Mouse (Mus musculus) cortical plate, adult 2 months (tissue): ENCODE measurements around the gene Zfp617. TPM values are rescaled to one million over a fixed set of nuclear protein-coding genes. Genes with fewer than 3 reads are reported as not detected.

Experiments used
- H3K27ac ChIP-seq: fragments of 200-500 bp; 2 replicates; pipeline ENCODE4 v1.5.1; 2012; ENCODE audit warnings: low read length, control low read depth, inconsistent platforms; ENCODE audit not compliant: insufficient read depth
- H3K4me1 ChIP-seq: fragments of 200-500 bp; 2 replicates; pipeline ENCODE4 v1.6.1; 2011; ENCODE audit warnings: low read length; ENCODE audit not compliant: control insufficient read depth, insufficient read depth
- H3K4me3 ChIP-seq: fragments of 200-500 bp; 2 replicates; pipeline ENCODE4 v1.5.1; 2011; ENCODE audit warnings: mild to moderate bottlenecking, low read length, control low read depth; ENCODE audit not compliant: insufficient read depth
- CTCF ChIP-seq: fragments of 200-500 bp; IDR thresholded peaks from 2 replicates; pipeline ENCODE4 v1.5.1; 2011; ENCODE audit warnings: mild to moderate bottlenecking, control low read depth, low read length; ENCODE audit not compliant: insufficient read depth; ENCODE audit errors: extremely low read depth
- POLR2A ChIP-seq: fragments of 200-500 bp; IDR thresholded peaks from 2 replicates; pipeline ENCODE4 v1.6.1; 2011; ENCODE audit warnings: mild to moderate bottlenecking, low read length, control low read depth; ENCODE audit not compliant: insufficient read depth; ENCODE audit errors: extremely low read depth
- polyA plus RNA-seq: library from polyadenylated mRNA; depleted of rRNA; stranded (reverse); fragments of >200 nt; gene quantifications from 2 replicates; pipeline ENCODE4 v1.2.3, GENCODE M21; 2012; rRNA removed

Zfp617 gene
- polyA plus RNA-seq, 1 experiment: 20.0 TPM

DNA sequence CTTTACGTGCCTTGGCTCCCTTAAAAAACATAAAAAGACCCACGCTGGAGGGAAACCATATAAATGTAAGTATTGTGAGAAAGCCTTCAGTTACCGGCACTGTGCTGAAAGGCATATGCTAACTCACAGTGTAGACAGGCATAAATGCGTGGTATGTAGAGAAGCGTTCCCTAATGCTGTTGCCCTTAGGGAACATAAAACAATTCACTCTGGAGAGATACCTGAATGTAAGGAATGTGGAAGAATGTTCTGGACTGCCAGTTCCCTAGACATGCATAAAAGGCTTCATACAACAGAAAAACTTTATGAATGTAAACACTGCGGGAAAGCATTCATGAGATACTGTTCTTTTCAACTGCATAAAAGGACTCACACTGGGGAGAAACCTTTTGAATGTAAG, 59.7 kb downstream of the Zfp617 start:
- TF ChIP-seq CTCF: no peak
- TF ChIP-seq POLR2A: no peak
- Histone ChIP-seq H3K4me1 (no peaks in the 10 kb centered on the region), H3K27ac (no peak overlapping the region), H3K4me3 (no peak overlapping the region)

DNA sequence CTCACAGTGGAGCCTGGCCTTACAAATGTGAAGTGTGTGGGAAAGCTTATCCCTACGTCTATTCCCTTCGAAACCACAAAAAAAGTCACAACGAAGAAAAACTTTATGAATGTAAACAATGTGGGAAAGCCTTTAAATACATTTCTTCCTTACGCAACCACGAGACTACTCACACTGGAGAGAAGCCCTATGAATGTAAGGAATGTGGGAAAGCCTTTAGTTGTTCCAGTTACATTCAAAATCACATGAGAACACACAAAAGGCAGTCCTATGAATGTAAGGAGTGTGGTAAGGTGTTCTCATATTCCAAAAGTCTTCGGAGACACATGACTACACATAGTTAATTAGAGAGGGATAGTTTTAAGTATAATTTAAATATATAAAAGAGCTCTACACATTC, 60.2 kb downstream of the Zfp617 start:
- Histone ChIP-seq H3K27ac (no peak overlapping the region), H3K4me1 (no peaks in the 10 kb centered on the region), H3K4me3 (no peak overlapping the region)
- TF ChIP-seq POLR2A: no peak
- TF ChIP-seq CTCF: no peak

DNA sequence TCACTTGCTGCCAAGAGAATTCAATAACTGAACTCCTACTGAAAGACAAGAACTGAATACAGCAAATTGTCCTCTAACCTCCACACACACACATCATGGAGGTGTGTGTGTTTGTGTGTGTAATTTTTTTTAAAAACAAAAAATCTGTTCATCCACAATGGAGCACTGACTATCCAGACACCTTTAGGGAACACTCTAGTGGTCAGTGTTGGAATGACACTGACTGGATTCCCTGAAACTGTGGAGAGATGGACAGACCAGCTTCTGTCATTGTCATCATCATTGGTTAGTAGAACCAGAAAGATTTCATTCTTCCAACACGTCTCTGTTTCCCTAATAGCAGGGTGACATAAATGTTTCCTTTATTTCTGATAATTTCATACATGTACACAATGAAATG, 63.5 kb downstream of the Zfp617 start:
- Histone ChIP-seq H3K4me3 (no peak overlapping the region), H3K27ac (no peak overlapping the region), H3K4me1 (no peaks in the 10 kb centered on the region)
- TF ChIP-seq CTCF: peak; percentile 47; the same call in 1 of the 2 replicates
- no peak for TF ChIP-seq POLR2A

DNA sequence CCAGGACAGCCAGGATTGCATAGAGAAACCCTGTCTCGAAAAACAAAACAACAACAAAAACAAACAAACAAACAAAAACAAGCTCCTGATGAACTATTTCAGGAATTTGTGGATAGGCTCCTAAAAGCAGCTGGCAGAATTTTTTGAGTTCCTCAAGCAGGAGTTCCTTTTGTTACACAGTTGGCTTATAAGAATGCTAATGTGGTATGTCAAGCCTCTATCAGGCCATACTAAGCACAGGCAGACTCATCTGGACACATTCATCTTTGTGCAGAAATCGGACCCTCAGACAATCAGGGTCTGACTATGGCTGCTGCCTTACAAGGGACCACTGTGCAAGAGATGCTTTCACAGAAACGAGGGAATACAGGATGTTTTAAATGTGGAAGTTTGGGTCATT, 65.8 kb downstream of the Zfp617 start:
- no peak for TF ChIP-seq CTCF
- TF ChIP-seq POLR2A: no peak
- H3K4me1 ChIP-seq: no peaks in the 10 kb centered on the region
- no peak overlapping the region for H3K4me3 ChIP-seq
- H3K27ac ChIP-seq: no peak overlapping the region

DNA sequence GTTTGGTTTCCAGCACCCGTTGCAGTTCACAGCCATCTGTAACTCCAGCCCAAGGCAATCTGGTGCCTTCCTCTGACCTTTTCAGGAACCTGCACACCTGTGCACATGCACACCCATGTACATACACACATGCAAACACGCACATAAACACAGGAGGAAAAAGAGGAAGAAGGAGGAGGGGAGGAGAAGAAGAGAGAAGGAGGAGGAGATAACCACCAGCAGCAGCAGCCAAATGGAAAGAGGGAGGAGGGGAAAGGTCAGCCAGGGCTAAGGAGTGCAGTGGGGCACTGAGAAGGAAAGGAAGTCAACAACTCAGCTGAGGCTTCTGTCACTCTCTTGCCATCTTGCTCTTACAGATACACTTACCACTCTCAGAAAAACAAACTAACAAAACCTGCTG, 72.6 kb downstream of the Zfp617 start:
- TF ChIP-seq POLR2A (no peak), CTCF (no peak)
- Histone ChIP-seq H3K4me3 (no peak overlapping the region), H3K27ac (no peak overlapping the region), H3K4me1 (no peaks in the 10 kb centered on the region)

DNA sequence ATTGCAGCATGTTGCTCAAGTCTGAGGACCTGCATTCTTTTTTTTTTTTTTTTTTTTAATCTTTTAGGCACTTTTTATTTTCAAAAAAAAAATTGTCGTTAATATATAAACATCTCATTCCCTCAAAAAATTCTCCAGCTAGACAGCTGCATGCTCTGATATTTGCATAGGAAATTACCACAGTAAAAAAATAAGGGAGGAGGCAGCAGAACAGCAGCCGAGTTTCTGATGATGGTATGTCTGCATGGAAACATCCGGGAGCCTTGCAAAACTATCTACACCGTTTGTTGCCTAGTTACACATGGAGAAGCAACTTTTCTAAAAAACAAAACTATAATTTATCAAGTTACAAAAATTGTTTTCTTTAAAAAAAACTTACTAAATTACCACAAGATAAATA, 73.0 kb downstream of the Zfp617 start:
- Histone ChIP-seq H3K4me1 (no peaks in the 10 kb centered on the region), H3K27ac (no peak overlapping the region), H3K4me3 (no peak overlapping the region)
- no peak for TF ChIP-seq CTCF
- TF ChIP-seq POLR2A: no peak

Other genes with a start within 250 kb of the Zfp617 start
- 199 and 221 TPM in 2 replicates for gene Unc13a, start 236.9 kb upstream of the Zfp617 start, polyA plus RNA-seq
- gene Jak3, start 232.3 kb upstream of the Zfp617 start, polyA plus RNA-seq: 6.0 and 6.1 TPM in 2 replicates
- gene Insl3, start 219.4 kb upstream of the Zfp617 start, polyA plus RNA-seq: 1.4 and 1.6 TPM in 2 replicates
- gene B3gnt3, start 206.8 kb upstream of the Zfp617 start, polyA plus RNA-seq: 0.74 and 0.86 TPM in 2 replicates
- gene Fcho1, start 182.9 kb upstream of the Zfp617 start, polyA plus RNA-seq: 218 and 247 TPM in 2 replicates
- gene Zfp709, start 26.6 kb upstream of the Zfp617 start, polyA plus RNA-seq: 2.9 TPM in 2 replicates
- gene Zfp882, start within 50 bp of the Zfp617 start, polyA plus RNA-seq: 4.3 and 4.8 TPM in 2 replicates
- 14.2 and 15.7 TPM in 2 replicates for gene Zfp961, start 42.4 kb downstream of the Zfp617 start, polyA plus RNA-seq
- gene Cyp4f18, start 101.0 kb downstream of the Zfp617 start, polyA plus RNA-seq: 0.15 and 0.17 TPM in 2 replicates
- not detected in 2 replicates for gene Olfr372, start 132.6 kb downstream of the Zfp617 start, polyA plus RNA-seq
- not detected in 2 replicates for gene Olfr373, start 174.5 kb downstream of the Zfp617 start, polyA plus RNA-seq
- gene Olfr374, start 198.4 kb downstream of the Zfp617 start, polyA plus RNA-seq: 0.02 TPM in 1 of 2 replicates, not detected in the other
- gene Tpm4, start 226.3 kb downstream of the Zfp617 start, polyA plus RNA-seq: 35.1 and 37.0 TPM in 2 replicates